8 mouse cellular contexts compared by ENCODE assay signal in genomic region chr17:84956441-84956840, GRCm38 (mm10). TPM values are rescaled to one million over a fixed set of nuclear protein-coding genes. Genes with fewer than 3 reads are reported as not detected.
DNase-seq lines count a peak whose midpoint lies in the region; ATAC-seq and TF ChIP-seq lines count a peak whose summit lies in the region.

Gene Ppm1b (plus strand): TSS chr17:84956741.

- H3K27ac ChIP-seq in left cerebral cortex, adult 2 months, result peak within 1 kb of the TSS; percentile 97
- peak within 1 kb of the TSS; percentile 80 for H3K27ac ChIP-seq in bone marrow macrophage, adult 2 months (ENCODE audit: insufficient read depth, low read depth, low read length)

- no peak for ATAC-seq in megakaryocyte-erythroid progenitor cell, adult 5-6 weeks (replicated peaks; ENCODE audit: low FRiP score, low TSS enrichment, poor library complexity, severe bottlenecking)

- intact Hi-C loops in left cerebral cortex, adult 2 months (cut with DNase I), result loop anchor here (1.0 to 2.0 kb wide), 2 partner anchors 80 to 166 kb away; partner anchors contain the start of gene Lrpprc

- no peak for TF ChIP-seq POLR2A in bone marrow macrophage, adult 2 months (IDR thresholded peaks at IDR 0.05; ENCODE audit: borderline replicate concordance, low read depth, low read length)

- peak within 1 kb of the TSS; percentile 59 for H3K4me3 ChIP-seq in left cerebral cortex, adult 2 months
- peak within 1 kb of the TSS; percentile 67 for H3K4me3 ChIP-seq in bone marrow macrophage, adult 2 months (ENCODE audit: insufficient read depth, low read length)

- no peak for DNase-seq in left cerebral cortex, adult 2 months (ENCODE audit: extremely low spot score in 1 of 2, low spot score in 2 of 2)
- no peak for DNase-seq in left cerebral cortex, adult 9 months (ENCODE audit: low spot score in 2 of 2)
- DNase-seq in gonadal fat pad, adult 2 months (ENCODE audit: low read depth), result no peak
- DNase-seq in layer of hippocampus, adult 18-20 months (ENCODE audit: low spot score in 2 of 2), result no peak
- DNase-seq in yolk sac, embryonic 10.5 days (ENCODE audit: low spot score), result no peak
- DNase-seq in ovary, postnatal 36 days (ENCODE audit: low spot score), result no peak

- no peak for TF ChIP-seq CTCF in left cerebral cortex, adult 2 months (IDR thresholded peaks at IDR 0.05)
- no peak for TF ChIP-seq CTCF in bone marrow macrophage, adult 2 months (IDR thresholded peaks at IDR 0.05; ENCODE audit: low read depth, low read length)

- peaks cover 15% of the 10 kb centered on the region for H3K4me1 ChIP-seq in bone marrow macrophage, adult 2 months (ENCODE audit: control insufficient read depth, insufficient read depth, low read length)

RNA-seq across cellular contexts. Expression of gene Ppm1b, which starts in this region (rescaled TPM):
- total RNA-seq in left cerebral cortex, adult 2 months (2021), result 100 to 1,000 TPM; 148 to 163 TPM
- 38.7 and 40.2 TPM in 2 replicates for polyA plus RNA-seq in bone marrow macrophage, adult 2 months (2012; ENCODE audit: insufficient read depth, insufficient read length, missing spikeins)
- polyA plus RNA-seq in gonadal fat pad, adult 2 months (2012; rRNA removed), result 28.5 and 37.3 TPM in 2 replicates
- total RNA-seq in layer of hippocampus, adult 18-20 months (2021), result 100 to 1,000 TPM; 126 to 127 TPM
- 62.9 and 73.2 TPM in 2 replicates for total RNA-seq in megakaryocyte-erythroid progenitor cell, adult 5-6 weeks (2014; fragmentation: Nextera tagmentation)
- 51.3 and 68.7 TPM in 2 replicates for total RNA-seq in megakaryocyte-erythroid progenitor cell, adult 5-6 weeks (2017)
